Mouse (Mus musculus) limb, embryonic 10.5 days (tissue): ENCODE measurements around the gene 4931409K22Rik. TPM values are rescaled to one million over a fixed set of nuclear protein-coding genes. Genes with fewer than 3 reads are reported as not detected.

Experiments
- DNase-seq: peaks from one replicate; pipeline ENCODE4 v3.0.0-alpha.2; 2017; ENCODE audit warnings: low spot score
- H3K27ac ChIP-seq: fragments of 300-500 bp; sonication (generic); 2 replicates; pipeline ENCODE4 v1.5.1; 2016; ENCODE audit warnings: mild to moderate bottlenecking
- H3K27me3 ChIP-seq: fragments of 300-500 bp; sonication (generic); 2 replicates; pipeline ENCODE4 v1.6.1; 2016; ENCODE audit warnings: low read depth, mild to moderate bottlenecking; ENCODE audit not compliant: poor library complexity, severe bottlenecking
- H3K36me3 ChIP-seq: fragments of 300-500 bp; sonication (generic); 2 replicates; pipeline ENCODE4 v1.6.1; 2016; ENCODE audit warnings: mild to moderate bottlenecking, moderate library complexity
- H3K4me1 ChIP-seq: fragments of 300-500 bp; sonication (generic); 2 replicates; pipeline ENCODE4 v1.6.1; 2016
- H3K4me3 ChIP-seq: fragments of 300-500 bp; sonication (generic); 2 replicates; pipeline ENCODE4 v1.5.1; 2016; ENCODE audit warnings: mild to moderate bottlenecking, moderate library complexity
- H3K9me3 ChIP-seq: fragments of 300-500 bp; sonication (generic); replicated peaks from 2 replicates; pipeline ENCODE4 v1.6.1; 2016; ENCODE audit warnings: mild to moderate bottlenecking
- WGBS: fragments of 180-500 bp; shearing (Covaris S2); methylation state at CpG from one replicate; pipeline ENCODE4 v1.1.7; 2016; 5-methylcytosine and 5-hydroxymethylcytosine counted together
- microRNA counts: library from miRNA; unstranded; fragments of <30 nt; microRNA quantifications from one replicate; lab custom pipeline; 2017
- microRNA-seq: library from miRNA; unstranded; fragments of <30 nt; microRNA quantifications from one replicate; pipeline ENCODE4, GENCODE M21; 2017
- polyA plus RNA-seq: library from polyadenylated mRNA; unstranded; fragments of >200 nt; fragmentation: Nextera tagmentation; extraction: Ambion mirVana; gene quantifications from 2 replicates; pipeline ENCODE4 v1.2.1, GENCODE M21; 2016

Gene 4931409K22Rik
- polyA plus RNA-seq, 1 experiment from 2014 or later: 0.05 TPM

- Histone ChIP-seq H3K4me3 (no peak overlapping the region), H3K27ac (no peak overlapping the region), H3K9me3 (no peaks in the 10 kb centered on the region), H3K36me3 (peaks cover 100% of the 10 kb centered on the region), H3K4me1 (peaks cover 17% of the 10 kb centered on the region), H3K27me3 (peaks cover 5% of the 10 kb centered on the region)
- WGBS: 70% methylated on average over 12 of the region's 12 CpGs
- no peak for DNase-seq
These were observed 59.1 kb downstream of the 4931409K22Rik start for GRCm38 (mm10) chr5:24497526-24497925.

GRCm38 (mm10) chr5:24496756-24497155 lies 59.9 kb downstream of the 4931409K22Rik start:
- 62% methylated on average over 6 of the region's 6 CpGs for WGBS
- Histone ChIP-seq H3K27ac (no peak overlapping the region), H3K4me3 (no peak overlapping the region), H3K36me3 (peaks cover 100% of the 10 kb centered on the region), H3K9me3 (no peaks in the 10 kb centered on the region), H3K4me1 (peaks cover 17% of the 10 kb centered on the region), H3K27me3 (peaks cover under 1% of the 10 kb centered on the region; the same call in 1 of the 2 replicates)
- DNase-seq: no peak

GRCm38 (mm10) chr5:24495019-24495418 lies 61.6 kb downstream of the 4931409K22Rik start:
- Histone ChIP-seq H3K9me3 (no peaks in the 10 kb centered on the region), H3K4me3 (no peak overlapping the region), H3K27me3 (no peaks in the 10 kb centered on the region), H3K36me3 (peaks cover 100% of the 10 kb centered on the region), H3K27ac (no peak overlapping the region), H3K4me1 (peaks cover 27% of the 10 kb centered on the region)
- DNase-seq: no peak
- 93% methylated on average over 15 of the region's 15 CpGs for WGBS

MicroRNAs within 50 kb of the gene (microRNA counts, 519-probe panel; counts per million panel counts)
- microRNA mmu-miR-671-3p (lab: Ali Mortazavi, UCI) (684 counts per million, percentile 72 among the panel's probes with 10 or more counts), microRNA mmu-miR-671-5p (lab: Ali Mortazavi, UCI) (684 counts per million, percentile 72 among the panel's probes with 10 or more counts)

Small RNA genes lying within 50 kb of the gene (microRNA-seq; reads per million reads assigned to microRNA genes)
- gene Mir671: 441 reads per million, percentile 65 among the genes with 10 or more reads in this experiment

Other genes with a start within 250 kb of the 4931409K22Rik start
- gene Kcnh2, start 205.2 kb downstream of the 4931409K22Rik start, polyA plus RNA-seq: 15.0 and 19.3 TPM in 2 replicates
- 8.4 and 8.9 TPM in 2 replicates for gene Nos3, start 192.0 kb downstream of the 4931409K22Rik start, polyA plus RNA-seq
- 1.4 and 2.1 TPM in 2 replicates for gene Atg9b, start 164.7 kb downstream of the 4931409K22Rik start, polyA plus RNA-seq
- 56.6 and 56.7 TPM in 2 replicates for gene Abcb8, start 163.1 kb downstream of the 4931409K22Rik start, polyA plus RNA-seq
- gene Asic3, start 143.4 kb downstream of the 4931409K22Rik start, polyA plus RNA-seq: 0.13 and 0.30 TPM in 2 replicates
- 37.2 and 48.5 TPM in 2 replicates for gene Cdk5, start 133.3 kb downstream of the 4931409K22Rik start, polyA plus RNA-seq
- 33.7 and 43.9 TPM in 2 replicates for gene Slc4a2, start 133.0 kb downstream of the 4931409K22Rik start, polyA plus RNA-seq
- 101 and 118 TPM in 2 replicates for gene Fastk, start 111.5 kb downstream of the 4931409K22Rik start, polyA plus RNA-seq
- 22.1 and 24.2 TPM in 2 replicates for gene Tmub1, start 109.0 kb downstream of the 4931409K22Rik start, polyA plus RNA-seq
- 39.8 and 42.7 TPM in 2 replicates for gene Agap3, start 104.6 kb downstream of the 4931409K22Rik start, polyA plus RNA-seq
- 0.04 TPM in 1 of 2 replicates, not detected in the other for gene Gbx1, start 29.6 kb downstream of the 4931409K22Rik start, polyA plus RNA-seq
- gene Asb10, start 15.8 kb downstream of the 4931409K22Rik start, polyA plus RNA-seq: 0.13 and 0.15 TPM in 2 replicates
- gene Abcf2, start 20.7 kb upstream of the 4931409K22Rik start, polyA plus RNA-seq: 177 and 197 TPM in 2 replicates
- 15.1 and 19.0 TPM in 2 replicates for gene Chpf2, start 29.9 kb upstream of the 4931409K22Rik start, polyA plus RNA-seq
- gene Smarcd3, start 67.6 kb upstream of the 4931409K22Rik start, polyA plus RNA-seq: 21.5 and 34.3 TPM in 2 replicates
- 23.7 and 26.9 TPM in 2 replicates for gene Nub1, start 128.7 kb upstream of the 4931409K22Rik start, polyA plus RNA-seq
- 28.7 and 41.7 TPM in 2 replicates for gene Wdr86, start 173.9 kb upstream of the 4931409K22Rik start, polyA plus RNA-seq
- gene Crygn, start 201.2 kb upstream of the 4931409K22Rik start, polyA plus RNA-seq: 0.79 and 1.1 TPM in 2 replicates